Mouse (Mus musculus): ENCODE data around the gene Spock2. TPM values are rescaled to one million over a fixed set of nuclear protein-coding genes. Genes with fewer than 3 reads are reported as not detected.
A peak's percentile ranks its signal among the peaks of the same experiment; 100 is the strongest.

Gene Spock2
- 0.23 TPM in 1 of 2 replicates, not detected in the other for total RNA-seq (2014; fragmentation: Nextera tagmentation)
- not detected in 2 replicates for total RNA-seq (2017)

DNA sequence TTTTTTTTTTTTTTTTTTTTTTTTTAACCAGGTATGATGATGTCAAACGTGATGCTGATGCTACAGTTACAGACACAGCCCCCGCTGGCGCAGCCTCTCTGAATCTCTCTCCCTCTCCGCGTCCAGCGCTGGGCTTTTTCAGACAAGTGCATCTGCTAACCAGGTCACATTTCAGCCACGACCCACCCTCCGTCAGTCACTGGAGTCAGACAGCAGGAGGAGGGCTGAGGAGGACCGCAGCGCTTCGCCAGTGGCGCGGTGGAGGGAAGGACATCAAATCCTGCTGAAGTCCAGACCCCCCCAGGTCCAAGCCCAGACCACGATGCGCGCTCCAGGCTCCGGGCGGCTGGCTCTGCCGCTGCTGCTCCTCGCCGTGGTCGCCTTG lies at the start of gene Spock2:
Spock2 (plus strand) TSS at position 74 of the 385 bp plus-strand sequence.
- no peak for ATAC-seq (replicated peaks; ENCODE audit: poor library complexity, severe bottlenecking)

DNA sequence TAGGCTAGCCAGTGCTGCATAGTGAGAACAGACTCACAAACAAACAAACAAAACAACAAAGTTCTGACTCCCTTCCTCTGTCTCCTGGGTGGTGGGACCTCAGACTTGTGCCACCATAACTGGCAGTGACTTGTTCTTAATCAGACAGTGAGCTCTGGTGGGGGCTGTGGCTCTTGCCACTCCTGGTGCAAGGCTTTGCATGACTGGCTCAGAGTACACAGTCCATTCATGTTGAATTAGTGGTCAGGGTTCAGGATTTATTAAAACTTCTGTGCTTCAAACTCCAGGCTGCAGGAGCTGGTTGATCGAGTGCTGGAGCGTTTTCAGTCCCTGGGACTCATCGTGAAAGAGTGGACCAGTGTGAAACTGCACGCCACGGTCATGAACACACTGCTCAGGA lies 43.8 kb upstream of the Spock2 start:
- ATAC-seq (replicated peaks; ENCODE audit: poor library complexity, severe bottlenecking) = no peak

DNA sequence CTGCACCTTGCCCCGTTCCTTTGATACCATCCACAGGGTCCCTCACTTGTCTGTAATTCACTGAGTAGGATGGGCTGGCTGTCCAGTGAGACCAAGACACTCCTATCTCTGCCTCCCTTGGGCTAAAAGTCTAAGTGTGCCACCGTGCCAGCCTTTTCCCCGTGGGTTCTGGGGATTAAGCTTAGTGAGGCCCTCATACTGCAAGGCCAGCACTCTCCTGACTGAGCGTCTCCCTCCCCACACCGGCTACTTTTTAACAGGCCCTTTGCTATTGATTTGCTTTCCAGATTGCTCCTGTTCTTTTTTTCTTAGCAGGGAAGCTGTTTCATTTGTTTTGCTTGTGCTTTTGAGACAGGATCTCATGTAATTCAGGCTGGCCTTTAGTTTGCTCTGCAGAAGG lies 43.1 kb upstream of the Spock2 start:
- no peak for ATAC-seq (replicated peaks; ENCODE audit: poor library complexity, severe bottlenecking)

DNA sequence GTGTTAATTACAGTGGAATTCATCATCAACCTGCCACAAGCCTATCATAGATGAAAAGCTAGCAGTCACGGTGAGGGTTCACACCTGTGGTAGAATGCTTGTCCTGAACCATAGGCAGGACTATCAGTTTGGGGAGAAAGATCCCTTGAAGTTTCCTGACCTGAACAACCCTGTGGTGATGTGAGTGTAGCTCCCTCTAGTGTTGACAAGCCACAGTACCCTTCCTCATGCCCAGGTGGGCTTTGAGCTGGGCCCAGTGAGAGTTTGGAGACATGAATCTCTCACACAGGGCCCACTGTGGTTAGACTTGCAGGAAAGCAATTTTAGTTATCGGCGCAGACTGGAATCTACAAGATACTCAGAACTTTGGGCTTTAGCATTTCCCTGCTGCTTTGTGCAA lies 39.5 kb upstream of the Spock2 start:
- peak; percentile 58 for ATAC-seq (replicated peaks; ENCODE audit: poor library complexity, severe bottlenecking)

DNA sequence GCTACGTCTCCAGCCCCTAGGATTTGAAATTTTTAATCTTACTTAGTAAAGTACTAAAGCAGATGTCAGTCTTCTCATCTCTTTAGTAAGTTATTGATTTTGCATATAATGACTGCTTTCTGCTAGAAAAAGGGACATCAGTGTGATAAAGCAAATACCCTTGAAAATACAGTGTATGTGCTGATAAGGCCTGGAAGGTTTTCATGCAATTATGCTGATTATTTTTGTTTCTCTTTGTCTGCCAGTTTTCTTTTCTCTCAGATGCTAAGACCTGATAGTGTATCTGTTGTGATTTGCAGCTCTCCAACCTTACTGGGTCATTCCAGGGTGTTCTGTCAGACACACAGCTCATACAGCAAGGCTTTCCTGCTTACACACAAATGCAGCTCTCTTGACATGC lies 30.9 kb upstream of the Spock2 start:
- no peak for ATAC-seq (replicated peaks; ENCODE audit: poor library complexity, severe bottlenecking)

DNA sequence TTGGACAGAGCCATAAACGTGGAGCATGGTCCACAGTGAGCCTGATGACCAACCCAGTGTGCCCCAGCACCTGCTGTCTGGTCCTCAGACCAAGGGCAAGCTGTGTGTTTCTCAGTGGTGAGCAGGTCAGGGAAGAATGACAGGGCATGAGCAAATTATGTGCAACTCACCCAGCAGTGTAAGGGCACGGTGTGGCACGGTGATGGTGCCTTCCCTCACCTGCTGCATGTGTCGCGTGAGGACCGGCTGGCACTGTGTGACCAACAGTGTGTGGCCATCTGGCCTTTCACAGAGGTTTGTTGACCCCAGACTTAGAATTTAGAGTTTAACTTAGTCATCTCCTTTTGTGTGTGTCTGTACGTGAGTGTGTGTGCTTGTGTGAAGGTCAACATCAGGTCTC lies 28.8 kb upstream of the Spock2 start:
- ATAC-seq (replicated peaks; ENCODE audit: poor library complexity, severe bottlenecking) = no peak

DNA sequence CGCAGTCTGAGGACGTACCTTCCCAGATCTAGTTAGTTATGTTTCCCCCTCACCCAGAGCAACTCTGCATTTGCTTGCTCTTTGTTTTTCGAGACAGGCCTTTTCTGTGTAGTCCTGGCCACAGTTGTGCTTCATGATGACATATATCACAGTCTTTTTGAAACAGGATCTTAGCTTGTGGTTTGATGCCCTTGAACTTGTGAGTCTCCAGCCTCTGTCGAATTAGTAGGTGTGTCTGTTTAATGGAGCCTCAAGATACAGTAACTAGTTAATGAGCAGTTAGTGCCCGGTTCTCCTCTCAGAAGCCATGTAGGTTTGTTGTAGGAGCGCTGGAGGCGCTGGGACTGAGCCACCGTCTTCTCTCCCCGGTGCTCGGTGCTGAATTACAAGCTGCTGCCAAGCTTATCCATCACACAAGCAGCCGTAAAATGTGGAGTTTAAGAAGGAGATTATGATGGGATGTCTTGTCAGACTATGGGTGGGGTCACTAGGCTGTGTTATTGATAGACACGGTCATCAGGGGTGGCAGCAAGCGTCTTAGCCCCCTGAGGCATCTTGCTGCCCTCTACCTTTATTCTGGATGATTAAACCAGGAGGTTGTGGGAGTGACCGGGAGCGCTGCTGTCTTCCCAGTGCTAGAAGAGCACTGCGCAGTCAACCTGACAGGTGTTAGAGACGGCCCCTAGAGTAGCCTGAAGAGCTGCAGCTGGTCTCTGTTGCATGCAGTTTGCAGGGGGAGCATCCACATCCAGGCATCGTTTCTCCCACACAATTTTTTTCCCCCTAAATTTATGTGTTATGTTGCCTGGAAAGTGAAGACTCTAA lies 28.1 kb upstream of the Spock2 start:
- ATAC-seq (replicated peaks; ENCODE audit: poor library complexity, severe bottlenecking) = no peak

DNA sequence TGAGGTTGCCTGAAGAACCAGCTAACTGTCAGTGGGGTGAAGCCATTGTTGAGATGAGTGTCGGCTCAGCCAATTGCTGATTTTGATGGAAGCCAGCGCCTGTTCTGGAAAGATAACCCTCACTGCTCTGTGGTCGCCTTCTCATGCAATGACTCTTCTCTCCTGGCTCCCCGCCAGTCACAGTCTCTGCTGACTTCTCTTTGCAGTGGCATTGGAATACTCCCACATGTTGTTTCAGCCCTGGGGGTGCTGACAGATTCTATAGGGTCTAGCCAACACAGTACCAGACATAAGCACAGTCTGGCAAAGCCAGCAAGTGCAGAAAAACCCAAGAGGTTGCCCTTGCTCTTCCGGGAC lies 27.5 kb upstream of the Spock2 start:
- ATAC-seq (replicated peaks; ENCODE audit: poor library complexity, severe bottlenecking) = peak; percentile 29; the same call in 1 of the 2 replicates

DNA sequence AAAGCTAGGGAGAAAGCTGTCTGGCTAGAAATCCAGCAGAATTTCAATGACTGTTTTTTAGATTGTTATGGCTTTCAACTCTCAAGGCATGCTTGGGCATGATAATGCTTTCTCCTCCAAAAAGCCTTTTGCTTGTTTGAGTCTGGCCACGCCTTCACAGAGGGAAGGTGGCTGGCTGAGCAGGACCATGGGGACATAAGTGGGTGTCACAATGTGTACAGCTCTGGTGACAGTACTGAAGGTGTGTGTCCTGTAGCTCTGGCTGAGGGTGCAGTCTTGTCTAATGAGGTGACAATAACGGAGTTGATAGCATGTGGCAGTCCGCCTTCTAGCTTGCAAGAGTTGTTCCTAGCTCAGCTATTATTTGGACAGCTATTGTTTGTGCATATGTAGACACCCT lies 25.8 kb upstream of the Spock2 start:
- ATAC-seq (replicated peaks; ENCODE audit: poor library complexity, severe bottlenecking) = no peak

DNA sequence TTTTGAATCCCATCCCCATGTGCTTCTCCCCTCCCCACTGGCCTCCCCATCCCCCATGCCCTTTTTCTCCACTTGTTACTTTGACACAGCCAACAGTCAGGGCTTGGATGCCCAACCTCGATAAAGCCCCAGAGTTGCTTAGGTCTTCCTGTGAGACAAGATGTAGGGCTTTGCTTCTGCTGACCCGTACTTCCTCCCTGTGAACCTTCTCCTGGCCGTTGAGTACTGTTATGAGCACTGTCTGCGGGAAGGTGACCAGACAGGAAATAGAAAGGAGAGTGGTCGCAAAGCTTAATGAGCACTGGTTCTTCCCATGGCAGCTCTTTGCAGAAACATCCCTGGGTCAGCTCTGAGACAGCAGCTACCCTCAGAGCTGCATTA lies 25.4 kb upstream of the Spock2 start:
- ATAC-seq (replicated peaks; ENCODE audit: poor library complexity, severe bottlenecking) = peak; percentile 21

DNA sequence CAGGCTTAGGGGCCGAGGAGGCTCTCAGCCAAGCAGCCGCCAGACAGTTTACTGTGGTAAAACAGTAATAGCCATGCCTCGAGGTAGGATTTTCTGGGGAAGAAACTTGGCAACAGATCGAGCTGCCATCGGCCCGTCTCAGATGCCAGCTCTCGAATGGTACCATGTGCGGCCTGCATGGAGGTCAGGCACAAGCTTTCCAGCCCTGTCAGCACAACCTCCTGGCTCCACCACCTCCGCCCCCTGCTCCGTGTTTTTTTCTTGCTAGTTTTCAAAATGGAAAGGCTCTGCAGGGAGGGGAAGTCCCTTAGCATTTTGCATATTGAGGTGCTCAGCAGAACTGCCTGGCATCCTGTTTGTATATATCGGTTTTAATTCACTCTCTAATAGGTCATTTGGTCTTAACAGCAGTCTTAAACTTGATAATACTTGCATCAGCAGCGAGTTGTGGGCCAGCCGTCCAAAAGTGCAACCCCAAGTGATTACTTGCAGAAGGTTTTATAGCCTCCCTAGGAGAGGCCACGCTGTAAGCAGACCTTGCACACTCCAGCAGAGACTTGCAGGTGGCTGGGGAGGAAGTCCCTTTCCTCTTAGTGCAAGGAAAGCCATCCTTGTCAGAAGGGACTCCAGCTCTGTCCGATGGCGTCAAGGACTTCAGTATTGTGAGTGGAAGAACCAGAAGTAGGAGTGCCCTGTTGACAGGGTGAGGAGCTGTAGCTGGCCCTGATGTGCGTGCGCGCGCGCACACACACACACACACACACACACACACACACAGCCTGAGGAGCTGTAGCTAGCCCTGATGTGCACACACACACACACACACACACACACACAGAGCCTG lies 24.8 kb upstream of the Spock2 start:
- ATAC-seq (replicated peaks; ENCODE audit: poor library complexity, severe bottlenecking) = peak; percentile 19

DNA sequence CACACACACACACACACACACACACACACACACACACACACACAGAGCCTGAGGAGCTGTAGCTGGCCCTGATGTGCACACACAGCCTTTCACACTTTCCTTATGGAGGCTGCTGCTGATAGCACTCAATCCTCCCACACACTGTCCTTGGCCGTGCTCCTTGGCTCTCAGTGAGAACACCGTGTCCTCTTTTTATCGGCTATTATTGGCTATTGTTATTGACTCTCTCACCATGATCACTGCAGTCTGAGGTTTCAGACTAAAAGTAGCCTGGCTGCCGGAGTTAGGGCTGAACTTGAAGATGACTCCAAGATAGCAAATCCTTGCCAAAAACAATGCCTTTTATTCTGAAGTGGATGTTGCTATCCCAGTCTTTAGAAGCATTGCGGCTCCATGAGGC lies 24.1 kb upstream of the Spock2 start:
- ATAC-seq (replicated peaks; ENCODE audit: poor library complexity, severe bottlenecking) = no peak

DNA sequence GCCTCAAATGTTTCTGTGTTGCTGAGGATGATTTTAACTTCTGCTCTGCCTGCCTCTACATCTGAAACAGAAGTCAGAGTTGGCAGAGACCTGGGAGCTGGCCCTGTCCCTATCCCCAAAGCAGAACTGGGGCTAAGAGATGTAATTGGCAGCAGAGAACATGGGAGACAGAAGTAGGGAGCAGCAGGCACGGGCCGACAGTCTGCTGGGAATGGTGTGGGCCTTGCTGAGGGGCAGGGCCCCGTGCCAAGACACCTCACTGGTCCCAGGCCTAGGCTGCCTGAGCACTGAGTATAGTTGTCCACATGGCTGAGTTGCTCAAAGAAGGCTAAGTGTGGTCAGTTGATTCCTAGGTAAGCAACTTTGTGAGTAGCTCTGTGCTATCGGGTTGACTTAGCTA lies 22.0 kb upstream of the Spock2 start:
- peak; percentile 3; the same call in 1 of the 2 replicates for ATAC-seq (replicated peaks; ENCODE audit: poor library complexity, severe bottlenecking)

DNA sequence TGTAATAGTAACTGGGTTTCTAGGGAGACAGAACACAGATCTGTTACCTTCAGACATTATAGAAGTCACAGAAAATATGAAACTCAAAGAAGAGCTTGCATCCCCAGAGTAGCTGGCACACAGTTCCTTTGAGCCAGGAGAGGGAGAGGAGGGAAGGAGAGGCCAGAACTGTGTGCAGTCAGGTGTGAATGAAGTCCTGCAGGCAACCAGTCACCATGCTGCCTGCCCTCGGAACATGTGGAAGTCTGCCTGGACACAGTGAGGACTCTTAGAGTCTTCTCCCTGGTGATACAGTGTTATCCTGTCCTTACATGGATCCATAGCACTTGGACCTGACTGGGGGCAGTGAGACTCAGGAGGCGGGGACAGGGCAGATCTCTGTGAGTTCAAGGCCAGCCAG lies 13.7 kb upstream of the Spock2 start:
- ATAC-seq (replicated peaks; ENCODE audit: poor library complexity, severe bottlenecking) = no peak

DNA sequence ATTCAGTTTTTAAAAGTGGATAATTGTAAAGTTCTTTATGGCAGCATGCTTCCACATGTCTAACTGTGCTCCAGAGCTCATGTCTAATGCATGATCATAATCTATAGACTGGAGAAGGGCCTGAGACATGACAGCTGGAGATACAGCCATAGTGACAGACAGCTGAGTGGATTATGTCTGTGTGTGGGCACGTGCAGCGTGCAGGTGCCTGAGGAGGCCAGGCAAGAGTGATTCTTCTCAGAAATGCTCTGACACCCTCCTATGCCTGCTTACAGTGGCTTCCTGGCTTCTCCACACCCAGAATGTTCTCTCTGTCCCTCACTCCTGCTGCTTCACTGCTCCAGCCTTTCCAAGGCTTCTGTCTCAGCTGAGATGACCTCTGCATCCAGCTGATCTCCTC lies 12.3 kb upstream of the Spock2 start:
- no peak for ATAC-seq (replicated peaks; ENCODE audit: poor library complexity, severe bottlenecking)

DNA sequence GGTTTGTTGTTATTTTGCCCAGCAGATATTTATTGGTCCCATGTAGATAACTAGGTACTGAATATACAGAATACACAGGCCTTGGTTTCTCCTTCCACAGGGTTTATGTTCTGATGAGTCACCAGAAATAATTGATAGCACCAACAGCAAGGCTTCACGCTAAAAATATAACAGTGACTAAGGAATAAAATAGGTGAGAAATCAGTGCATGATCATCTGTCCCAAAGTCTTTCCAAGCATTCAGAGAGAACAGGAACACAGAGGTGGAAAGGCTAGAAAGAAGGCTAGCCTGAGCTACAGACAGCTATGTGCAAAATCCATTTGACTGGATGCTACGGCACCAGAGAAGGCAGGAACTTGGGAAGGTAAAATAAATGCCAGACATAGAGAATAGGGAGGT lies 10.5 kb upstream of the Spock2 start:
- no peak for ATAC-seq (replicated peaks; ENCODE audit: poor library complexity, severe bottlenecking)

DNA sequence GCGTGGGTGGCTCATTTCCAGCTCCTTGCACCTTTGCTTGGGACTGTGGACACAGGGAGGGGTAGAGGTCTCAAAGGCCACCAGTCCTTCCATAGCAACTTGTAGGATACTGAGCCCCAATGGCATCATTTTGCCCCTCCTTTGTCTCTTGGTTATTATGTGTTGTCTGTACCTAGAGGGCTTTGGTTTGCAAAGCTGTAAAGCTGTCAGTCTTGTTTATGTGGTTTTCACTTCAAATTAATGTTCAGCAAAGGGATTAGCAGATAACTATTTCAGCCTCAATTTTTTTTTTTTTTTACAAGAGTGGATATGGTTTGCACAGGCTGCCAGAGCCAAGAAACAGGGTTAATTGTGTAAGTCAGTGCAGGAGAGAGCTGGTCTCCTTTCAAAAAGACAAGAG lies 9.7 kb upstream of the Spock2 start:
- ATAC-seq (replicated peaks; ENCODE audit: poor library complexity, severe bottlenecking) = no peak

DNA sequence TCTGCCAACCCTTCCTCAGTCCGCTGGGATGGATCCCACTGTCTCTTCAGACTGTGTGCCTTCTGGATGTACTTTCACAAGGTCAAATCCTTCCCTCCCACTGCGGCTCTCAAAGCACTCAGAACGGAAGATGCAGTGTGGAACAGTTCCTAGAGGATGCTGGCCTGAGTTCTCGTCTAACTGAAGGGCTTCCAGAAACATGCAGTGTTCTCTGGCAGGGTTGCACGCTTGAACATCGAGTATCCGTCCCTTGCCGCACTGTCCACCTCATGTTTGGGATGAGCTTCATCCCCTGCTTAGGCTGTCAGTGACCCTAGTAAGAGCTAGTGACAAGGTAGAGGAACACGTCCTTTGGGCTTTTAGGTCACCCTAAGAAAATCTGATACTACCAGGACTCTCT lies 8.9 kb upstream of the Spock2 start:
- ATAC-seq (replicated peaks; ENCODE audit: poor library complexity, severe bottlenecking) = no peak

DNA sequence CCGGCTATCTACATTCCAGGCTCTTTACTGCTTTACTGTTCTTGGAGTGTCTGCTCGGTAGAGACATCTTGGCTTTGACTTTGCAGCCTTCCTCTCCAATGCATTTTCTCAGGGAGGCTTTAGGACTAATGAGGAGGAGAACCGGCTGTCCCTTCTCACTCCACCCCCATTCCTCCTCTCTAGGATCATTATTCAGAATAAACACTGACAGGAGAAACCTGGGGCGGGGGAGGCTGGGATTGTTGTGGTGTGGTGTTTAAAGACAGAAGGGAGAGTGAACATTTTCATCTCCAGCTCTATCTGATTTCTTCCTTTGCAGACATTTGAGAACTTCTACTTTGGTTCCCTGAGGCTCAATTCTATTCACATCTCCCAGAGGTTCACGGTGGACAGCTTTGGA lies 8.2 kb upstream of the Spock2 start:
- ATAC-seq (replicated peaks; ENCODE audit: poor library complexity, severe bottlenecking) = no peak

DNA sequence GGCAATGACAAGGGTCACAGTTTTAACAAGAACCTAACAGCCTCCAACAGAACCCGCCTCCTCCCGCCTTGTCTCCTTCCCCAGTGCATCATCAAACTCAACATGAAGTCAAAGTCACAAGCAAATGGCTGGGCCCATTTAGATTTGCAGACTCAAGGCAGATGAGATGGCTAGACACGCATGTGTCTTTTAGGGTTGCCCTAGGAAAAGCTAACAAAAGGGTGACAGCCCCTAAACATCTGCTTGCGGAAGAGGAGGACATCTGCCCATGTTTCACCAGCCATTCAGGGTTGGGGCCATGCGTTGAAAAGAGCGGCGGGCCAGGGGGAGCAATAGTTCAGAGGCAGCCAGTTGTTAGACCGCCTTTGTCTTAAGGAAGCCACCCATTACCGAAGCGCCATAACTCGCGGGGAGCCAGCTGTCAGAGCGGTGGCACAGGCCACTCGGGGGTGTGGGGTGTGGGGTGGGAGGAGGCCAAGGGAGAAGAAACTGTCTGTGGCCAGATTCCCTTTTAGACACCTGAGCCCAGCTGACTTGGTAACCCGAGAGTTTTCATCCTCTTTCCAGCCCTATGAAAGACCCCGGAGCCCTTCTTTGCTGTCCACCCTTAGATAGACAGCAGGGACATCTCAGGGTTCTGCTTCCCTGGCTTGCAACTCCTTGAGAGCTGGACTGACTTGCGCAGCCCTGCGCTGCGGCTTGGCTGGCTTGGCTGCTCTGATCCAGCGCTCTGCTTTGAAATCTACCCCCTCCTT lies 451 bp upstream of the Spock2 start:
- no peak for ATAC-seq (replicated peaks; ENCODE audit: poor library complexity, severe bottlenecking)

All from granulocyte monocyte progenitor cell, adult 5-6 weeks (primary cell).